Mouse (Mus musculus): Measurements from ENCODE around the gene Gpr155. TPM values are rescaled to one million over a fixed set of nuclear protein-coding genes. Genes with fewer than 3 reads are reported as not detected.

The Gpr155 gene
- polyA plus RNA-seq, 1 experiment from 2014 or later = 4.9 TPM

DNA sequence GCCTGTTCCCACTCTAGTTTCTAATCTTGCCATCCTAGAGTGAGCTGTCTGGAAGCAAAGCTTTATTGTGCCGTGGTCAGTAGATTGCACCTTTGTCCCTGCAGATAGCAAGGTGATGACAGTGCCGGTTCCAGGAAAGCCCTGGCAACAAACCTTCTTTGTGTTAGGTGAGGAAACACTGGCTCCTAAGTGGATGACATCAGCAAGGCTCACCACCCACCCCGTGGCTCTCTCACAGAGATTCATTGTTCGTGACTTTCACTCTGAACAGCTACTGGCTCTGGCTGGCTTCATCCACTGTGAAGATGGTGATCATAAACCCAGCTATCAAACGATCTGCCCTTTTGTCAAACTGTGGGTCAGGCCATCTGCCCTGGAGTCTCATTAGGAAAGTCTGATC is 29.5 kb upstream of the Gpr155 start:
- Histone ChIP-seq H3K36me3 (ENCODE audit: control insufficient read depth, insufficient read depth, low read length) (no peaks in the 10 kb centered on the region), H3K9ac (ENCODE audit: low read depth, low read length) (no peak overlapping the region), H3K4me3 (ENCODE audit: low read depth, low read length) (no peak overlapping the region), H3K9me3 (replicated peaks; ENCODE audit: control insufficient read depth, low read length) (no peaks in the 10 kb centered on the region), H3K27me3 (ENCODE audit: control insufficient read depth, insufficient read depth, low read length) (no peaks in the 10 kb centered on the region), H3K4me2 (peak overlapping the region; percentile 32; the same call in 1 of the 2 replicates), H3K27ac (ENCODE audit: low read depth, low read length) (no peak overlapping the region), H3K4me1 (ENCODE audit: control insufficient read depth, insufficient read depth, low read length) (no peaks in the 10 kb centered on the region)
- no peak for ATAC-seq (replicated peaks; ENCODE audit: insufficient number of reproducible peaks, low FRiP score, low TSS enrichment)
- WGBS (ENCODE audit: insufficient replicate concordance) = 30% methylated on average over 5 of the region's 5 CpGs

DNA sequence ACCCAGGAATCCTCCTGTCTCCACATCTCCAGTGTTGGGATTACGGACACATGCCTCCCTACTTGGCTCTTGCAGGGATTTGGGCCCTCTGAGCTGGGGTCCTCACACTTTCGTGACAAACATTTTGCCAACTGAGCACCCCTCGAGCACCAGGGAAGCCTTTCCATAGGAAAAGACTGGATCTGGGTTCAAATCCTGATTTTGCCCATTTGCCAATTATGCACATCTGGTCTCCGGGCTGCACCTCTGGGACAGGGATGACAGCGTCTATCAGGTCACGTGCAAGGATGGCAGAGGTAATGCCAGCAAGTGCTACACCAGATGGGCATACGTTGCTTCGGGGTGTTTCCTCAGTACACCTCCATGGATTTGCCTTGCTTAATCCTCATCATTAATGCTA is 23.7 kb upstream of the Gpr155 start:
- no peaks in the 10 kb centered on the region for H3K4me1 ChIP-seq (ENCODE audit: control insufficient read depth, insufficient read depth, low read length)
- no peak overlapping the region for H3K4me2 ChIP-seq
- 85% methylated on average over 8 of the region's 8 CpGs for WGBS (ENCODE audit: insufficient replicate concordance)
- no peaks in the 10 kb centered on the region for H3K9me3 ChIP-seq (replicated peaks; ENCODE audit: control insufficient read depth, low read length)
- no peak overlapping the region for H3K27ac ChIP-seq (ENCODE audit: low read depth, low read length)
- no peaks in the 10 kb centered on the region for H3K27me3 ChIP-seq (ENCODE audit: control insufficient read depth, insufficient read depth, low read length)
- H3K9ac ChIP-seq (ENCODE audit: low read depth, low read length) = no peak overlapping the region
- no peak for ATAC-seq (replicated peaks; ENCODE audit: insufficient number of reproducible peaks, low FRiP score, low TSS enrichment)
- H3K36me3 ChIP-seq (ENCODE audit: control insufficient read depth, insufficient read depth, low read length) = no peaks in the 10 kb centered on the region
- no peak overlapping the region for H3K4me3 ChIP-seq (ENCODE audit: low read depth, low read length)

DNA sequence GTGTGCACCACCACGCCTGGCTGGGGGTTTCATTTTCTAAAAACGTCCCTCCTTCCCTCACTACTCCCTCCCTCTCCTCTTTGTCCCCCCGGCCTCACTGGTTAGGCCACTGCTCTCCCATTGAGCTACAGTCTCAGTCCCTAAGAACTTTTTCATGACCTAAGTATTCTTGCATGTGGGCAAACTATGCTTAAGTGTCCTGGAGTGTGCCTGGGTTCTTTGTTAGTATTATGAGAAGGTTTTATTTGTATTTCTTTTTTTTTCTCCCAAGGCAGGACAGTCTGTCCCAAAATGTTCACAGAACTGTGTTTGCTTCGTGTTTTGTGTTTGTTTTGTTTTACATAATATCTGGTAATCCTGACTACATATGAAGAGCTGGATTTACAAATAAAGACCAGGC is 21.3 kb upstream of the Gpr155 start:
- Histone ChIP-seq H3K27me3 (ENCODE audit: control insufficient read depth, insufficient read depth, low read length) (no peaks in the 10 kb centered on the region), H3K4me2 (no peak overlapping the region), H3K36me3 (ENCODE audit: control insufficient read depth, insufficient read depth, low read length) (no peaks in the 10 kb centered on the region), H3K4me3 (ENCODE audit: low read depth, low read length) (no peak overlapping the region), H3K9ac (ENCODE audit: low read depth, low read length) (no peak overlapping the region), H3K4me1 (ENCODE audit: control insufficient read depth, insufficient read depth, low read length) (no peaks in the 10 kb centered on the region), H3K27ac (ENCODE audit: low read depth, low read length) (no peak overlapping the region), H3K9me3 (replicated peaks; ENCODE audit: control insufficient read depth, low read length) (no peaks in the 10 kb centered on the region)
- no peak for ATAC-seq (replicated peaks; ENCODE audit: insufficient number of reproducible peaks, low FRiP score, low TSS enrichment)
- WGBS (ENCODE audit: insufficient replicate concordance) = 62% methylated on average over 4 of the region's 4 CpGs

DNA sequence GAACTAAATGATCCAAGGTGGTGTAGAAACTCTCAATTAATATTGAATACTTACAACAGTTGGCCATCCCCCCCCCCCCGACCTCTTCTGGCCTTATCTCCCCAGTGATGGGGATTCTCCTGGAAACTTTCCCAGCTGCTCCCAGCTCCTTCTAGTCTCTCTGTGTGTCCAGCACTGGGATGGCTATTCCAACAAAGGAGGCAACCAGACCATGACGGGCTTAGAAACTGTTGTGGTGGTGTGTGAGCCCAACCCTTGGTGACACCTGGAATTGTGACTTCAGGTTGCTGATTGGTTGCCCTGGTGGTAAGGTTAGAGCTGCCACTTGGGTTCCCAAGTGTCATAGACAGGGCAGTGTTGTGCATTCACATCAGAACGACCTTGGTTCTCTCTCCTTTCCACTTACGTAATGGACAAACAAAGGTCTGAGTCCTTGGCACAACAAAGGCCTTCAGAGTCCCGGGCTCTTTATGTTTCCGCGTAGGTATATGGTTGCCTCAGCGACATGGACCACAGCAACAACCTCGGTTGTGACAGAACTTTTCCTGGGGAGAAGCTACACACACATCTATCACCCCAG is 20.1 kb upstream of the Gpr155 start:
- 87% methylated on average over 9 of the region's 9 CpGs for WGBS (ENCODE audit: insufficient replicate concordance)
- H3K27me3 ChIP-seq (ENCODE audit: control insufficient read depth, insufficient read depth, low read length) = no peaks in the 10 kb centered on the region
- H3K4me2 ChIP-seq = no peak overlapping the region
- H3K9me3 ChIP-seq (replicated peaks; ENCODE audit: control insufficient read depth, low read length) = no peaks in the 10 kb centered on the region
- no peak overlapping the region for H3K9ac ChIP-seq (ENCODE audit: low read depth, low read length)
- H3K4me1 ChIP-seq (ENCODE audit: control insufficient read depth, insufficient read depth, low read length) = no peaks in the 10 kb centered on the region
- no peak overlapping the region for H3K27ac ChIP-seq (ENCODE audit: low read depth, low read length)
- no peaks in the 10 kb centered on the region for H3K36me3 ChIP-seq (ENCODE audit: control insufficient read depth, insufficient read depth, low read length)
- no peak overlapping the region for H3K4me3 ChIP-seq (ENCODE audit: low read depth, low read length)
- ATAC-seq (replicated peaks; ENCODE audit: insufficient number of reproducible peaks, low FRiP score, low TSS enrichment) = no peak

DNA sequence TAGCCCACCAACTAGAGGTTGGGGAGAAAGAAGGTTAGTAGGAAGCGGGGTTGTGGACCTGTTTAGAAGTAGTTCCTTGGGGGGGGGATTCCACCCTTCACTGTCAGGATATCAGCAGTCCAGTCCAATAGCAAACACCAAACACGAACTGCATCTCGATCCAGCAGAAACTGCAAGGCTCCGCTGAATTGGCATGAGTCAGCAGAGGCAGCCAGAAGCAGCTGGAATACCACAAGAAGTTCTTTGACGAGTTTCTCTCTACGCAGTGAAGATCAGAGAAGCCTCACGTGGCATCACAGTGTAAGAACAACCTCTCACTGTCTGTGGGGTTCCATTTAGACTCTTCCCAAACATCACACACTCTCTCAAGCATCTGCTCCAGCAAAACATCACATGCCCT is 18.6 kb upstream of the Gpr155 start:
- Histone ChIP-seq H3K4me1 (ENCODE audit: control insufficient read depth, insufficient read depth, low read length) (no peaks in the 10 kb centered on the region), H3K9ac (ENCODE audit: low read depth, low read length) (no peak overlapping the region), H3K27me3 (ENCODE audit: control insufficient read depth, insufficient read depth, low read length) (no peaks in the 10 kb centered on the region), H3K4me2 (no peak overlapping the region), H3K4me3 (ENCODE audit: low read depth, low read length) (no peak overlapping the region), H3K27ac (ENCODE audit: low read depth, low read length) (no peak overlapping the region), H3K9me3 (replicated peaks; ENCODE audit: control insufficient read depth, low read length) (no peaks in the 10 kb centered on the region), H3K36me3 (ENCODE audit: control insufficient read depth, insufficient read depth, low read length) (no peaks in the 10 kb centered on the region)
- WGBS (ENCODE audit: insufficient replicate concordance) = 81% methylated on average over 7 of the region's 7 CpGs
- ATAC-seq (replicated peaks; ENCODE audit: insufficient number of reproducible peaks, low FRiP score, low TSS enrichment) = no peak

DNA sequence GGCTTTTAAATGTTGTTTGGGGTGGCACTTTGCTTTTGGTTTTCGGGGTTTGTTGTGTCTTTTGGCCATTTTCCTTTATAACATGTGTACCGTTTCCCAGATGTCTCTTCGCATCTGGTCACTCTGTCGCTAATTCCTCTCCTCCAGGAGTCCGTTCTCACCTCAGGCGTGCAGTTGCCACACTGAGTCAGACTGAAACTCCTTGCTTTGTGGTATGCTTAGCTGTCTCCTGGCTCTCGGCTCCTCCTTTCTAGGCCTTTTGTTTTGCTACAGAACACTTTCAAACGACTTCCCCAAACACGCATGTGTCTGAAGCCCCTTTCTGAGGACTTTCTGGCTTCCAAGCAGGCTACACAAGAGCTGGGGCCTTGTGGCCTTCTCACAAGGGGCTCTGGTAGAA is 18.1 kb upstream of the Gpr155 start:
- Histone ChIP-seq H3K4me3 (ENCODE audit: low read depth, low read length) (no peak overlapping the region), H3K9ac (ENCODE audit: low read depth, low read length) (no peak overlapping the region), H3K9me3 (replicated peaks; ENCODE audit: control insufficient read depth, low read length) (no peaks in the 10 kb centered on the region), H3K4me2 (no peak overlapping the region), H3K36me3 (ENCODE audit: control insufficient read depth, insufficient read depth, low read length) (no peaks in the 10 kb centered on the region), H3K27ac (ENCODE audit: low read depth, low read length) (no peak overlapping the region), H3K27me3 (ENCODE audit: control insufficient read depth, insufficient read depth, low read length) (no peaks in the 10 kb centered on the region), H3K4me1 (ENCODE audit: control insufficient read depth, insufficient read depth, low read length) (no peaks in the 10 kb centered on the region)
- ATAC-seq (replicated peaks; ENCODE audit: insufficient number of reproducible peaks, low FRiP score, low TSS enrichment) = no peak
- 80% methylated on average over 9 of the region's 9 CpGs for WGBS (ENCODE audit: insufficient replicate concordance)

DNA sequence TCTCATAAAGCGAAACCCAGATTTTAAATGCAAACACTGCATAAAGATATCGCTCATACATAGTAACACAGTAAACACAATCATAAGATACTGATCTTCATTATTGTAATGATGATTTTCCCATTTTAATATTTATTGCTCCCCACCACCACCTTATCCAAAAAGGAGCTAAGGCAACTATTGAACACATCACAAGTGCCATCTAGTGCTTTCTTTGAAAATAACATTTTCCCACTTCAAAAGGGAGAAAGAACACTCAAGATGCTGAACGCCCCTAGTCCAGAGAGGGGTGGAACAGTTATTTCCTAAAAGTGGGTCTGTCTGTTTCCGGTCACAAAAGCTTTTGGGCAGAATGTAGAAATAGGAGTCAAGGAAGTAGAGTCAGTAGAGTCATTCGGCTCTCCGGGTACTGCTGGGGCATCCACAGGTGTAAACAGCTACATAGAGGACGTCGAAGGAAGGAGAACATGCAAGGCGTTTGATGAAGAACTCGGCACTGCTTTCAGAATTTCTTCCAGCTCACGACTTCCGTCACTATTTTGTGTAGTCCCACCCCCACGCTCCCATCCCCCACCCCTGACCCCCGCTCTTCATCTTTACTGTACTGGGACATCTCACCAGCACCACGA is 17.1 kb upstream of the Gpr155 start:
- ATAC-seq (replicated peaks; ENCODE audit: insufficient number of reproducible peaks, low FRiP score, low TSS enrichment) = no peak
- 76% methylated on average over 15 of the region's 15 CpGs for WGBS (ENCODE audit: insufficient replicate concordance)
- Histone ChIP-seq H3K4me1 (ENCODE audit: control insufficient read depth, insufficient read depth, low read length) (no peaks in the 10 kb centered on the region), H3K9me3 (replicated peaks; ENCODE audit: control insufficient read depth, low read length) (no peaks in the 10 kb centered on the region), H3K4me2 (no peak overlapping the region), H3K27ac (ENCODE audit: low read depth, low read length) (no peak overlapping the region), H3K9ac (ENCODE audit: low read depth, low read length) (no peak overlapping the region), H3K36me3 (ENCODE audit: control insufficient read depth, insufficient read depth, low read length) (no peaks in the 10 kb centered on the region), H3K4me3 (ENCODE audit: low read depth, low read length) (no peak overlapping the region), H3K27me3 (ENCODE audit: control insufficient read depth, insufficient read depth, low read length) (no peaks in the 10 kb centered on the region)

DNA sequence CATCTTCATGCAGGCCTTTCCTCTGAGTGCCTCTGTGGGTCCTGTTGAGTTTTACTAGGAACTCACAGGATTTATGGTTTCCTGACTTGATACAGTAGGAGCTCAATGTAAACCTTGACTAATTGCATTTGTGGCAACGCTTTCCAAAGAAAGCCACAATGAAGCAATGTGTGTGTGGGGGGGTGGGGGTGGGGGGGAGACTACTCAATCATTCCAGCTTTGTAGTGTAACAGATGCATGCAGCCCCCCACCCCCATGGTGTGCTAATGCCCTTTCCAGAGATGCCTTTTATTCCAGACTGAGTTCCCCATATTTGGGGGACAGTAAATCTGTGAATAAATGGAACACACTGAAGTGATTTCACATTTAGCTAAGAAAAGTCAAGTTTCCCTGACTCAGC is 15.3 kb upstream of the Gpr155 start:
- WGBS (ENCODE audit: insufficient replicate concordance) = 69% methylated on average over 1 of the region's 1 CpGs
- no peak overlapping the region for H3K27ac ChIP-seq (ENCODE audit: low read depth, low read length)
- no peaks in the 10 kb centered on the region for H3K4me1 ChIP-seq (ENCODE audit: control insufficient read depth, insufficient read depth, low read length)
- no peak overlapping the region for H3K9ac ChIP-seq (ENCODE audit: low read depth, low read length)
- H3K4me2 ChIP-seq = no peak overlapping the region
- no peaks in the 10 kb centered on the region for H3K9me3 ChIP-seq (replicated peaks; ENCODE audit: control insufficient read depth, low read length)
- no peaks in the 10 kb centered on the region for H3K27me3 ChIP-seq (ENCODE audit: control insufficient read depth, insufficient read depth, low read length)
- ATAC-seq (replicated peaks; ENCODE audit: insufficient number of reproducible peaks, low FRiP score, low TSS enrichment) = no peak
- no peak overlapping the region for H3K4me3 ChIP-seq (ENCODE audit: low read depth, low read length)
- H3K36me3 ChIP-seq (ENCODE audit: control insufficient read depth, insufficient read depth, low read length) = no peaks in the 10 kb centered on the region

DNA sequence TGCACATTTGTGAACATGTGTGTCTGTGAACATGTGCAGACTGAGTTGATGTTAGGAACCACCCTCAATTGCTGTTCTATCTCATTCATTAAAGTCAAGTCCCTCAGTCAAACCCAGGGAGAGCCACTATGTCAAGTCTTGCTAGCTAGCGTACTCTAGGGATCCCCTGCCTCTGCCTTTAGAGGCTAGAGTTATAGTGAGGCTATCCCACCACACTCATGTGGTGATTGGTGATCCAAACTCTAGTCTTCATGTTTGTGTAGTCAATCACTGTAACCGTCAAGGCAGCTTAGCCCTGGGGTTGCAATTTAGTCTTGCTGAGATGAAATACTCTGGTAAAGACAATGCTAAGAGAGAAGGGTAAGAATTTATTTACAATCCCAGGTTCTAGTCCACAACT is 11.1 kb upstream of the Gpr155 start:
- no peak for ATAC-seq (replicated peaks; ENCODE audit: insufficient number of reproducible peaks, low FRiP score, low TSS enrichment)
- Histone ChIP-seq H3K4me3 (ENCODE audit: low read depth, low read length) (no peak overlapping the region), H3K4me1 (ENCODE audit: control insufficient read depth, insufficient read depth, low read length) (no peaks in the 10 kb centered on the region), H3K9ac (ENCODE audit: low read depth, low read length) (no peak overlapping the region), H3K9me3 (replicated peaks; ENCODE audit: control insufficient read depth, low read length) (no peaks in the 10 kb centered on the region), H3K27me3 (ENCODE audit: control insufficient read depth, insufficient read depth, low read length) (no peaks in the 10 kb centered on the region), H3K27ac (ENCODE audit: low read depth, low read length) (no peak overlapping the region), H3K4me2 (no peak overlapping the region), H3K36me3 (ENCODE audit: control insufficient read depth, insufficient read depth, low read length) (no peaks in the 10 kb centered on the region)
- WGBS (ENCODE audit: insufficient replicate concordance) = 89% methylated on average over 2 of the region's 2 CpGs
